Mouse (Mus musculus) hindlimb bud, embryonic 11.5 days (tissue): ENCODE results near the gene Itpr3.

Experiments used
- DNase-seq: peaks from one replicate; pipeline ENCODE4 v3.0.0-alpha.2; 2012; ENCODE audit warnings: low read depth, low spot score; ENCODE audit errors: extremely low spot score

The Itpr3 gene

GRCm38 (mm10) chr17:27139304-27139703 lies 82.2 kb downstream of the Itpr3 start:
- DNase-seq: no peak

- DNase-seq: no peak
These were observed 83.2 kb downstream of the Itpr3 start for GRCm38 (mm10) chr17:27140262-27140661.

- DNase-seq: no peak
These were observed 84.9 kb downstream of the Itpr3 start for GRCm38 (mm10) chr17:27141971-27142450.

- DNase-seq: no peak
These were observed 87.0 kb downstream of the Itpr3 start for GRCm38 (mm10) chr17:27144152-27144551.

GRCm38 (mm10) chr17:27146323-27146923 lies 89.3 kb downstream of the Itpr3 start:
- DNase-seq: peak; percentile 35

- no peak for DNase-seq
These were observed 93.8 kb downstream of the Itpr3 start for GRCm38 (mm10) chr17:27150871-27151270.

- DNase-seq: no peak
These were observed 94.3 kb downstream of the Itpr3 start for GRCm38 (mm10) chr17:27151411-27151810.

- DNase-seq: no peak
These were observed 96.0 kb downstream of the Itpr3 start for GRCm38 (mm10) chr17:27152976-27153723.

GRCm38 (mm10) chr17:27153773-27154193 lies 96.7 kb downstream of the Itpr3 start:
- DNase-seq: no peak

- DNase-seq: no peak
These were observed 97.2 kb downstream of the Itpr3 start for GRCm38 (mm10) chr17:27154256-27154655.

- DNase-seq: no peak
These were observed 97.8 kb downstream of the Itpr3 start for GRCm38 (mm10) chr17:27154881-27155280.

- no peak for DNase-seq
These were observed 98.6 kb downstream of the Itpr3 start for GRCm38 (mm10) chr17:27155752-27156151.

- DNase-seq: no peak
These were observed 101.3 kb downstream of the Itpr3 start for GRCm38 (mm10) chr17:27158439-27158838.

GRCm38 (mm10) chr17:27159169-27159568 lies 102.1 kb downstream of the Itpr3 start:
- no peak for DNase-seq

- no peak for DNase-seq
These were observed 103.8 kb downstream of the Itpr3 start for GRCm38 (mm10) chr17:27160905-27161304.

- no peak for DNase-seq
These were observed 108.1 kb downstream of the Itpr3 start for GRCm38 (mm10) chr17:27165054-27165773.

- DNase-seq: no peak
These were observed 109.8 kb downstream of the Itpr3 start for GRCm38 (mm10) chr17:27166901-27167300.

- no peak for DNase-seq
These were observed 110.4 kb downstream of the Itpr3 start, which contains the start of gene Ip6k3 for GRCm38 (mm10) chr17:27167545-27167944. TSS of gene Ip6k3 (minus strand) at chr17:27167795.

- DNase-seq: no peak
These were observed 111.5 kb downstream of the Itpr3 start for GRCm38 (mm10) chr17:27168569-27168968.

GRCm38 (mm10) chr17:27169952-27170695 lies 113.0 kb downstream of the Itpr3 start:
- no peak for DNase-seq

GRCm38 (mm10) chr17:27171121-27171520 lies 114.0 kb downstream of the Itpr3 start:
- no peak for DNase-seq
